Mouse (Mus musculus): Measurements from ENCODE around the gene Atxn2l. TPM values are rescaled to one million over a fixed set of nuclear protein-coding genes. Genes with fewer than 3 reads are reported as not detected.
"Not testable (repeated sequence)": the region's sequence is repeated elsewhere in the genome, so short reads cannot be mapped to it uniquely, and the experiment has no call there.

Gene Atxn2l
- polyA plus RNA-seq, 1 experiment, result 82.8 TPM

DNA sequence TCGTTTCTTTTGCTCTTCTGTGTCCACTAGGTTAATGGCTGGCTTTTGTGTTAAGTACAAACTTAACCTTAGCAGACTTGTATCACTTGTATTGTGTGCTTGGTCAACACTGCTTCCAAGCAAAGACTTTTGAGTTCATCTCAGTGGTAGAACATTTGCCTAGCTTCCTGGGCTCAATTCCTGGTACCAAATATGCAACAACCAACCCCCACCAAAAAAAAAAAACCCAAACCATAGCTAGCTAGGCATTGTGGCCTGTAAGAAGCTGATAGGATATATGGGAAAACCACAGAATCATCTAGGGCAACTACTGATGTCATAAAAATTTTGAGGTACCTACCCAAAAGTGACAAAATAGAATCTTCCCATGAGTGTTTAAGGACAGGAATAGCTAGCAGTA lies 12.2 kb downstream of the Atxn2l start:
- no peak for DNase-seq (ENCODE audit: low read depth)

DNA sequence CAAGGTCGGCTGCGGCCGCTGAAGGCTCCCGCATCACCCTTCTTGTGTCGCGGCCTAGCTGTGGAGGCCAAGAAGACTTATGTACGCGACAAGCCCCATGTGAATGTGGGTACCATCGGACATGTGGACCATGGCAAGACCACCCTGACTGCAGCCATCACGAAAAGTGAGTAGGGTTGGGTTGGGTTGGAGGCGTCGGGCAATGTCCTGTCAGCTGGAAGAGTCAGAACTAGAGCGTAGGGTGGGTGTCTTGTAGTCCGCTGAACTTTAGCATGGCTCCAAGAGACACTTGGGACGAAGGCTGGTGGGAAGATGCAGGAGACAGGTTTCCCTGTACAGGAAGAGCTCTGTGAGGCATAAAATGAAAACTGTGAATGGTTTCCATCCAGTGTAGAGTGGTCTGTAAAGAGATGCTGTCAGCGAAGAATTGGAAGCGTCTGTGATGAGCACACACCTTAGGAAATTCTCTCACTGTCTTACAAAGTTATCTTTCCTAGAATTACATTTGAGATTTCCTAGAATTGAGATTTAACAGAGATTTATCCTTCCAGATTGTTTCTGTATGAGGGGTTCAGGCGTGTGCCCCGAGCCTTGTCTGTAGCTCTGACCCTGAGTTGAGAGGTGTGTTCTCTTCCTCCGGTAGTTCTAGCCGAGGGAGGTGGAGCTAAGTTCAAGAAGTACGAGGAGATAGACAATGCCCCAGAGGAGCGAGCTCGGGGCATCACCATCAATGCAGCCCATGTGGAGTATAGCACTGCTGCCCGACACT lies 15.4 kb downstream of the Atxn2l start:
- not testable (repeated sequence) for DNase-seq (ENCODE audit: low read depth)

DNA sequence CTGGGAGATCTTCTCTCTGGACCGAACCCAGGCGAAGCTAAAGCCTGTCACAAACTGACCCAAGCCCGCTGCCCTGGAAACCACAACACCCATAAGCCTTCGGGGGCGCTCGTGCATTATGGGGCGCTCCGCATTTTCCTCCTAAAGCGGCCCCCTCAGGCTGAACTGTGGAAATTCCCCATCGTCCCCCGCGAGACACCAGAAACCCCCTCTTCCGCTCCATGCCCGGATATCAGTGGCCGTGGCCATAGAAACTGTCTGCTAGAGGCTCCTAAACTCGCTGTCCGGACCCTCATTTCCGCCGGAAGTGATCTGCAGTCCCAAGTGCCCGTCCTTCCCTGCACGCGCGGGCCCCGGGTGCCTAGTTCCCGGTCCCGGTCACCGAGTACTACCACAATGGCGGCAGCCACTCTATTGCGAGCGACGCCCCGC lies 16.2 kb downstream of the Atxn2l start, which contains the start of gene Tufm:
Gene Tufm (plus strand): TSS at position 310 of the 432 bp plus-strand sequence.
- DNase-seq (ENCODE audit: low read depth), result peak; percentile 62

GRCm38 (mm10) chr7:126482392-126482871 lies 20.8 kb downstream of the Atxn2l start:
- DNase-seq (ENCODE audit: low read depth), result no peak

DNA sequence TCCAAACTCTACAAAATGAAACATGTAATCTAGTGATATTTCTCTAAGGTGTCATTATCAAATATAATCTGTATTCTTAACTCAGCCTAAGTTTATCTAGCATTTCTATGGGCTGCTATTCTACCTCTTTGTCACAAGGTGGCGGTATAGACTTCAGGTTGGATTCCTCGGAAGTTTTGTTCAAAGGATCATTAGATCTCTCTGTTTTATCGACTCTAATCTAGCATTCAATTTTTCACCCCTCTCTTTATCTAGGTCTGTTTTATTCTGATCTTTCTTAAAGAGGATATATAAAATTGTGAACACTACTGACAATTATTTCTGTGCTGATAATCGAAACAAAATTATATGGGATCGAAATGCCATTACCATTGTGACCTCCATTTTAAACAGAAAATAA lies 21.5 kb downstream of the Atxn2l start:
- no peak for DNase-seq (ENCODE audit: low read depth)

GRCm38 (mm10) chr7:126474993-126475581 lies 28.1 kb downstream of the Atxn2l start, which contains the start of gene Sh2b1:
Sh2b1 (minus strand) TSS chr7:126475424.
- DNase-seq (ENCODE audit: low read depth), result no peak

DNA sequence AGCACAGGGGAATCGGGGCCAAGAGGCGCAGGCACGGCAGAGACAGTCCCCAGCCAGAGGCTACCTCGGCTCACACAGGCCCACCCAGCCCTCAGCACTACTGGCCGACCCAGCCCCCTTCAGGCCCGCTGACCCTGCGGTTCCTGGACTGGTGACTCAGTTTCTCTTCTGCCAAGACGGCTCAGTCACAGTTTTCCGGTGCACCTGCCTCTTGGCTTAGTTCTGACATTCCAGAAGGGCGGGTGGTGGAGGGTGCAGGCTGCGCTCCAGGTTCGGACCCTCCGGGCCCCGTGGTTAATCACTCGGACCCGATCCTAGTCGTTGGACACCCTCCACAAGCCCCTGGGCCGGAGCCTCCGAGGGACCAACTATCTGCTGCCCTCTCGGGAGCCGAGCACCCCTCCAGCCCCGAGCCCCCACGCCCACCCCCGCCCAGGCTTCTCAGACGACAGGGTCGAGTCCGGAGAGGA lies 28.7 kb downstream of the Atxn2l start:
- DNase-seq (ENCODE audit: low read depth), result no peak

- no peak for DNase-seq (ENCODE audit: low read depth)
Observed at GRCm38 (mm10) chr7:126473470-126474086, 29.7 kb downstream of the Atxn2l start.

- no peak for DNase-seq (ENCODE audit: low read depth)
Observed at GRCm38 (mm10) chr7:126472713-126473112, 30.5 kb downstream of the Atxn2l start.

DNA sequence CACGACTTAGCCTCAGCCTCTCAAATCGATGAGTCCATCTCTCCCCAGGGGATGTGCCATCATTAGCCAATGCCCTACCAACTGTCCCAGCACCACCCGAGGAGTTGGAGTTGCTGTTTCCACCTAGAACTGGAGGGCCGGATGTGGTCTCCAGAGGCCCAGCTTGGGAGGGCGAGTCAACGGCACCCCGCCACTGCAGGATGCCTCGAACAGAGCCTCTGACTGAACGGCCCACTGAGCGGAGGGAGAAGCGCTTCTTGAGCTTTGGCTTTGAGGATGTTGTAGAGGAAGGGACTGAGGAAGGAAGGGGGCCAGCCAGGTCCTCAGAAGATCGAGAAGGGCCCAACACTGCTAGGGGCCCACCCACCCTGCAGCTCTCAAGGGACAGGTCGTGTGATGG lies 30.9 kb downstream of the Atxn2l start:
- DNase-seq (ENCODE audit: low read depth), result no peak

DNA sequence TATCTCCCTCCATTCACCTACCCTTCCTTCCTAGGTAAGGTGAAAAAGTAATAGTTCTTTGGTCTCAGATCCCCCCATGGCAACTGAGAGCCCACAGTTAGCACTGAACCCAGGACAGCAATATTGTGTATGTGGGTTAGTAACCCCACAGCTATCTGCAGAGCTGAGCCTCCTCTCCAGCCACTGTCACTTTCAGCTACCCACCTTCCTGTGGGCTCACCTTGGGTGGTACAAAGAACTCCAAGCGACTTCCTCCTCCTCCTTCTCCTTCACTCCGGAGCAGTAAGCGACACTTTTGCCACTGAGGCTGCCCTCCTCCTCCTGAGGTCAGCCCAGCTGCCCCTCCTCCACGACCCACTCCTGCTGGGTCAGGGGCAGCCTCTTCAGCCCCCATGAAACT lies 31.4 kb downstream of the Atxn2l start:
- DNase-seq (ENCODE audit: low read depth), result no peak

DNA sequence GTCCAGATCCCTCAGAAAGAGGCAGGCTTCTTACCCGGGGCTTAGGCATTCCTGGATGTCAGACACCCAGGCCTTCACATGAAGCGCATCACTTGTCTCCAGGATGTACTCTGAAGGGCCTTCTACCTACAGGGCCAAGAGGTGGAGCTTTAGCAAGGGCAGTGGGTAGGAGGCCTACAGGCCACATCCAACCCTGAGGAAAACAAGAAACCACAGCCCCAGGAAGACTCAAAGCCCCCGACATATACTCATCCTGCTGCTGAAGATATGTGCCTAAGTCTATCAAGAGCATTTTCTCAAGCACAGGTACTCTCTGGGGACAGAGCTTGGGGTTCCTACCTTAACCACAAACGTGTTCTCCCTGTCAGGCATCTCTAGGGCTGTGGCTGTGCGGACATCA lies 31.9 kb downstream of the Atxn2l start:
- no peak for DNase-seq (ENCODE audit: low read depth)

DNA sequence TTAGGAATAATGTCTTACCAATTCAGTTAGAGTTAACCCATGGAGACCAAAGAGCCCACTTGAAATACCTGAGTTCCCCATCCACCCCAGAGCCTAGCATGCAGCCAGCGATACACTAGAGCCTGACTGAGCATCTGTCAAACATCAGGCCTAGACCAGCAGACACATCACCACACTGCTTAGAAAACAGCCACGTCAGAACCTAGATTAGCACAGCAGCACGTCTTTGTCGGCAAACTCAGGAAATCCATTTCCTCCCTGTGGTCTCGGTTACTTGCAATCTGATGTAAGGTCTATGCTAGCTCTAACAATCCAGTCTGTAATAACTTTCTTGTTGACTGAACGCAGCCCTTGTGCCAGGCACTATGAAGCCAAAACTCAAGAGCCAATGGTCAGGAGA lies 33.2 kb downstream of the Atxn2l start:
- DNase-seq (ENCODE audit: low read depth), result no peak

DNA sequence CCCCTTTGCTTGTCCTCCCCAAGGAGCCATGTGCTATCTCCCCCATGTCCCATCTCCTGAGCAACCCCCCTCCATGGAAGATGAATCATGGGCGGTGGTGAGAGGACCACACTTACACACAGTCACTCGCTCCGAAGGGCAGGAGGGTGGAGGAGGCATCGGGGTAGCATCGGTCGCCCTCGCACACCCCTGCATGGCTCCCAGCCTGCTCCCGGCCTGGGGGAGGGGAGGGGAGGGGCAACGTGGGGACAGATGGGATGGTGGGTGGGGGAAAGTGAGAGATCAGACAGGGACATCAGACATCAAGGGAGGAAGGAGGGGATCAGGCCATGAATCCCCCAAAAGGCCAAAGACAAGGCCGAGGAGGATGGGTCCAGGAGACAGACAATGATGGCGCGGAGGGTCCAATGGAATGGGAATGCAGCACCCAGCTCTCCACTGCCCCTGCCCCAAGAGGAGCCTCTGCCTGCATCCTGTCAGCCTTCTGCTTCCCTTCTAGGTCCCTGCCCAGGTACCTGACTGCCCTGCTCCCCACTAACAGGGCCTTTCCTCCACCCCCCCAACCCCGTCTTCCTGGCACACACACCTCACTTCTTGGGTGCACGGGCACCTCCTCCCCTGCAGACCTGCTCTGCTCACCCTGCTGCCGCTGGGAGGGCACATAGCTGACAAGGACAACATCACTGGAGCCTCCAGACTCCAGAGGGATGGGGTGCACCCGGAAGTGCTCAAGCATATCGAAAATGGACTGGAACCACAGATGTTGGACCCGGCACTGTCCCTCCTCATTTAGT lies 35.2 kb downstream of the Atxn2l start:
- DNase-seq (ENCODE audit: low read depth), result no peak

DNA sequence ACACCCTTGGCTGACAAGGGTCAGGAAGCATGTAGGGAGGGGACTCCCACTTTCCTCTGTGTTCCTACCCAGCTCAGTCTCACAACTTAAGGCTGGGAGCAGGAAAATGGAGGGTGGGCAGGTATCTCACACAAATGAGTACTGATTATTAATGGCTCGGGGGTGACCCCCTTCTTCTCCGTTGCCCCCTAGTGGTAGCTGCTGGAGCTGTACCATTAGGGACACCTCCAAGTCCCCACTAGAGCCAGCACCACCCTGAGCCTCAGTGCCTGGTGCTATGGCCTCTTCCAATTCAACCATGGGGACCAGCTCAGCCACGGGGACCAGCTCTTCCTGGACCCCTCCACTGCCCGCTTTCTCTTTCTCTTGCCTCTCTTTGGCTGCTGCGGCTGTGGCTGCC lies 36.0 kb downstream of the Atxn2l start:
- no peak for DNase-seq (ENCODE audit: low read depth)

DNA sequence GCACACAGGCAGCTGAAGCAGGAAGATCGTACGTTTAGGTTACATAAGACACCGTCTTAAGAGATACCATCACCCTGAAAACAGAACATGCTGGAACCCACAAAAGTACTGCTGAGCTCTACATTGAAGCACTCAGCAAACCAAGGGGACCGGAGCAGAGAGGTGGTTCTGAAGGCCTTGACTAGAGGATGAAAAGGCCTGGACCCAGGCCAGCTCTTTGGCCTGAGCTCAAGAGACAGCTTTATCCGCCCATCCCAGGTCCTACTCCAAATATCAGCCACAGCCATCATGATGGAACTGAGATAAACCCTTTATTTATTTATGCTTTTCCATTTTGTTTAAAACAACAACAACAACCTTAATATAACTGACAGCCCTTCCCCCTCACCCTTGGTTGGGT lies 36.5 kb downstream of the Atxn2l start:
- no peak for DNase-seq (ENCODE audit: low read depth)

- DNase-seq (ENCODE audit: low read depth), result no peak
Observed at GRCm38 (mm10) chr7:126466116-126466515, 37.1 kb downstream of the Atxn2l start.

- DNase-seq (ENCODE audit: low read depth), result no peak
Observed at GRCm38 (mm10) chr7:126465246-126466030, 37.8 kb downstream of the Atxn2l start.

DNA sequence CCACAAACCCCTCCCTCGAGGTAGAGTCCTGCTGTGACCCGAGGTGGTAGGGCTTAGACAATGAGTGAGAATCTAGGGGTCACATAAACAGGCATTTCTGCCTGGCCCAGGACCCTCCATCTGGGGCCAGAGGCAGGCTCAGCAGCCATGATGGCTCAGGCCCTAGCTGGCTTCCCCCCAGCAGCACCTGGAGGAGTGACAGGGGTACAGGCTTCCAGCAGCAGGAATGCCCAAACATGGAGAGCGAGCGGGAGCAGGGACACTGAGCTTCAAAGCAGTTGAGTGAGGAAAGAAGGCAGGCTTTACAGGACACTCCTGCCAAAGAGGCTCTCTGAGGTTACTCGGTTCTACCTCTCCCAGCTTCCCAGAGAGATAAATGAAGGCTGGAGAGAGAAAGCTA lies 38.4 kb downstream of the Atxn2l start:
- no peak for DNase-seq (ENCODE audit: low read depth)

GRCm38 (mm10) chr7:126464121-126464520 lies 39.1 kb downstream of the Atxn2l start:
- DNase-seq (ENCODE audit: low read depth), result no peak

DNA sequence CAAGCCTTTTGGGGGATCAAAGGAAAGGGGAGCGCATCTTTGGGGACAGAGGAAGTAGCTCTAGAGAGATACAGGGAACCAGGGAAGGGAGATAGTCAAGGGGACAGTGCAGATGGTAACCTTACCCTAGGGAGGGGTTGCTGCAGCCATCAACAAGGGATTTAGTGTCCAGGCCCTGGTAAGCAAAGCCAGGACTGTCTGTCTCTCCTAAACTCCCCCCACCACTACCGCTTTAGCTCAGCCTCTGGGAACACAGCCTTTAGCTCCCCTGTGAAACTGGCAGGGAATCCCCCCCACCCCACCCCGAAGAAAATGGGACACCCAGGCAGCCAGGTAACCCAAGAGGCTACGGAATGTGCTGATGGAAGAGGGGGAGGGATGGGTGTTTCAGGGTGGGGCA lies 39.7 kb downstream of the Atxn2l start:
- no peak for DNase-seq (ENCODE audit: low read depth)
